Mouse (Mus musculus): Measurements from ENCODE around the gene Ubd. TPM values are rescaled to one million over a fixed set of nuclear protein-coding genes. Genes with fewer than 3 reads are reported as not detected.

Gene Ubd
- total RNA-seq (2014; rRNA removed) (not detected in 2 replicates), polyA plus RNA-seq (2015; fragmentation: Nextera tagmentation; extraction: Ambion mirVana) (not detected in 2 replicates)

GRCm38 (mm10) chr17:37193656-37194055 lies at the start of gene Ubd:
TSS of gene Ubd (plus strand) at chr17:37193892.
- peaks cover 3% of the 10 kb centered on the region; the same call in 1 of the 2 replicates for H3K27me3 ChIP-seq (ENCODE audit: insufficient read depth, low read length)
- no peak within 1 kb of the TSS for H3K4me3 ChIP-seq (ENCODE audit: low read depth, low read length)
- H3K4me2 ChIP-seq (ENCODE audit: low read depth, low read length, poor library complexity, severe bottlenecking): no peak within 1 kb of the TSS
- WGBS: 82% methylated on average over 2 of the region's 2 CpGs
- H3K4me1 ChIP-seq (ENCODE audit: insufficient read depth, low read length): no peaks in the 10 kb centered on the region
- H3K9me3 ChIP-seq (ENCODE audit: low read length): no peaks in the 10 kb centered on the region
- H3K9ac ChIP-seq (replicated peaks; ENCODE audit: low read length, poor library complexity, severe bottlenecking): no peak within 1 kb of the TSS
- no peak for ATAC-seq (ENCODE audit: low FRiP score)
- H3K36me3 ChIP-seq (ENCODE audit: insufficient read depth, low read length): no peaks in the 10 kb centered on the region
- no peak within 1 kb of the TSS for H3K27ac ChIP-seq (ENCODE audit: low read depth, low read length)
- TF ChIP-seq CTCF (IDR thresholded peaks at IDR 0.05): no peak
- no peak for DNase-seq (ENCODE audit: low spot score)

- DNase-seq (ENCODE audit: low spot score): no peak
- Histone ChIP-seq H3K36me3 (ENCODE audit: insufficient read depth, low read length) (no peaks in the 10 kb centered on the region), H3K4me3 (ENCODE audit: low read depth, low read length) (no peak within 1 kb of the TSS), H3K27ac (ENCODE audit: low read depth, low read length) (no peak within 1 kb of the TSS), H3K9ac (replicated peaks; ENCODE audit: low read length, poor library complexity, severe bottlenecking) (no peak within 1 kb of the TSS), H3K4me1 (ENCODE audit: insufficient read depth, low read length) (no peaks in the 10 kb centered on the region), H3K27me3 (ENCODE audit: insufficient read depth, low read length) (no peaks in the 10 kb centered on the region), H3K9me3 (ENCODE audit: low read length) (no peaks in the 10 kb centered on the region), H3K4me2 (ENCODE audit: low read depth, low read length, poor library complexity, severe bottlenecking) (no peak within 1 kb of the TSS)
- TF ChIP-seq CTCF (IDR thresholded peaks at IDR 0.05): no peak
- ATAC-seq (ENCODE audit: low FRiP score): no peak
These were observed 32.3 kb upstream of the Ubd start, which contains the start of gene Olfr93 for GRCm38 (mm10) chr17:37161394-37161793. TSS of gene Olfr93 (minus strand) at chr17:37161494.

- Histone ChIP-seq H3K4me3 (ENCODE audit: low read depth, low read length) (no peak overlapping the region), H3K4me1 (ENCODE audit: insufficient read depth, low read length) (no peaks in the 10 kb centered on the region)
These were observed 8.2 kb upstream of the Ubd start for GRCm38 (mm10) chr17:37185474-37185873.

GRCm38 (mm10) chr17:37190711-37191110 lies 3.0 kb upstream of the Ubd start:
- no peak for TF ChIP-seq CTCF (IDR thresholded peaks at IDR 0.05)
- Histone ChIP-seq H3K27ac (ENCODE audit: low read depth, low read length) (no peak overlapping the region), H3K9me3 (ENCODE audit: low read length) (no peaks in the 10 kb centered on the region), H3K4me2 (ENCODE audit: low read depth, low read length, poor library complexity, severe bottlenecking) (no peak overlapping the region), H3K27me3 (ENCODE audit: insufficient read depth, low read length) (no peaks in the 10 kb centered on the region), H3K4me1 (ENCODE audit: insufficient read depth, low read length) (no peaks in the 10 kb centered on the region), H3K36me3 (ENCODE audit: insufficient read depth, low read length) (no peaks in the 10 kb centered on the region), H3K4me3 (ENCODE audit: low read depth, low read length) (no peak overlapping the region), H3K9ac (replicated peaks; ENCODE audit: low read length, poor library complexity, severe bottlenecking) (no peak overlapping the region)
- ATAC-seq (ENCODE audit: low FRiP score): peak; percentile 66; the same call in 1 of the 2 replicates
- WGBS: 29% methylated on average over 2 of the region's 2 CpGs
- peak; percentile 74 for DNase-seq (ENCODE audit: low spot score)

More at GRCm38 (mm10) chr17:37185474-37185873, 8.2 kb upstream of the Ubd start:
- no peak for ATAC-seq (ENCODE audit: low FRiP score)
- H3K27ac ChIP-seq (ENCODE audit: low read depth, low read length): no peak overlapping the region
- no peak for DNase-seq (ENCODE audit: low spot score)
- H3K27me3 ChIP-seq (ENCODE audit: insufficient read depth, low read length): no peaks in the 10 kb centered on the region
- TF ChIP-seq CTCF (IDR thresholded peaks at IDR 0.05): no peak
- 57% methylated on average over 6 of the region's 6 CpGs for WGBS
- no peak overlapping the region for H3K9ac ChIP-seq (replicated peaks; ENCODE audit: low read length, poor library complexity, severe bottlenecking)
- no peaks in the 10 kb centered on the region for H3K36me3 ChIP-seq (ENCODE audit: insufficient read depth, low read length)
- no peaks in the 10 kb centered on the region for H3K9me3 ChIP-seq (ENCODE audit: low read length)
- H3K4me2 ChIP-seq (ENCODE audit: low read depth, low read length, poor library complexity, severe bottlenecking): no peak overlapping the region

GRCm38 (mm10) chr17:37193032-37193431 lies 660 bp upstream of the Ubd start:
- Histone ChIP-seq H3K4me2 (ENCODE audit: low read depth, low read length, poor library complexity, severe bottlenecking) (no peak overlapping the region), H3K36me3 (ENCODE audit: insufficient read depth, low read length) (no peaks in the 10 kb centered on the region), H3K4me1 (ENCODE audit: insufficient read depth, low read length) (no peaks in the 10 kb centered on the region), H3K27ac (ENCODE audit: low read depth, low read length) (no peak overlapping the region), H3K27me3 (ENCODE audit: insufficient read depth, low read length) (peaks cover 3% of the 10 kb centered on the region; the same call in 1 of the 2 replicates), H3K4me3 (ENCODE audit: low read depth, low read length) (no peak overlapping the region), H3K9me3 (ENCODE audit: low read length) (no peaks in the 10 kb centered on the region), H3K9ac (replicated peaks; ENCODE audit: low read length, poor library complexity, severe bottlenecking) (no peak overlapping the region)
- no peak for DNase-seq (ENCODE audit: low spot score)
- no peak for TF ChIP-seq CTCF (IDR thresholded peaks at IDR 0.05)
- ATAC-seq (ENCODE audit: low FRiP score): no peak

- no peak for DNase-seq (ENCODE audit: low spot score)
- no peak for ATAC-seq (ENCODE audit: low FRiP score)
- H3K27ac ChIP-seq (ENCODE audit: low read depth, low read length): no peak overlapping the region
- no peaks in the 10 kb centered on the region for H3K9me3 ChIP-seq (ENCODE audit: low read length)
- no peaks in the 10 kb centered on the region for H3K36me3 ChIP-seq (ENCODE audit: insufficient read depth, low read length)
- no peak overlapping the region for H3K4me2 ChIP-seq (ENCODE audit: low read depth, low read length, poor library complexity, severe bottlenecking)
- TF ChIP-seq CTCF (IDR thresholded peaks at IDR 0.05): no peak
- WGBS: 89% methylated on average over 5 of the region's 5 CpGs
- no peak overlapping the region for H3K9ac ChIP-seq (replicated peaks; ENCODE audit: low read length, poor library complexity, severe bottlenecking)
- H3K27me3 ChIP-seq (ENCODE audit: insufficient read depth, low read length): peaks cover 3% of the 10 kb centered on the region; the same call in 1 of the 2 replicates
- no peak overlapping the region for H3K4me3 ChIP-seq (ENCODE audit: low read depth, low read length)
- no peaks in the 10 kb centered on the region for H3K4me1 ChIP-seq (ENCODE audit: insufficient read depth, low read length)
These were observed 1.1 kb downstream of the Ubd start for GRCm38 (mm10) chr17:37194782-37195181.

All from midbrain, postnatal 0 days (tissue).